Mouse (Mus musculus): ENCODE measurements around the gene Unc93b1. TPM values are rescaled to one million over a fixed set of nuclear protein-coding genes. Genes with fewer than 3 reads are reported as not detected.
A peak's percentile ranks its signal among the peaks of the same experiment; 100 is the strongest.
"Not testable (repeated sequence)": the region's sequence is repeated elsewhere in the genome, so short reads cannot be mapped to it uniquely, and the experiment has no call there.

The Unc93b1 gene
- polyA plus RNA-seq, 1 experiment: 44.9 TPM

DNA sequence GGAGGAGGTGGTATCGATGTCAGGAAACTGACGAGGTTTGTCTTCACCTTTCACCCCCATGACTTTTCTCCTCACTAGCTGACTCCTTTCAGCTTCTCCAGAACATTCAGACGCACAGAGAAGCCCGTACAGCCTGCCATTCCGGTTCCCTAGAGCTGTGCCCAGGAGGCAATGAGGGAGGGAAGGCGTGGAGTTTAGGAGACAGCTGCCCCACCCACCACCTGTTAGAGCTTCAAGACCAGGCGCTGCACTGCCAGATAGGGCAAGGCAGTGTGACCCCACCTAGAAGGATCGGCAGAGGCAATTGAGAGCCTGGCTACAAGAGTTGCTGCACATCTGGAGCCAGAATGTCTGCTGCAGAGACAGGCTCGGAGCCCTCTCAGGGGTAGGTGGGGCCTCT lies 37.2 kb downstream of the Unc93b1 start, which contains the start of gene Aldh3b2:
TSS of gene Aldh3b2 (plus strand) at position 100 of the 400 bp plus-strand sequence.
- H3K4me3 ChIP-seq (ENCODE audit: insufficient read depth, low read length): no peak within 1 kb of the TSS
- TF ChIP-seq POLR2A (IDR thresholded peaks at IDR 0.05; ENCODE audit: low read depth, low read length) (no peak), CTCF (IDR thresholded peaks at IDR 0.05; ENCODE audit: borderline replicate concordance, insufficient read depth, low read length) (no peak)
- no peaks in the 10 kb centered on the region for H3K4me1 ChIP-seq (ENCODE audit: control insufficient read depth, insufficient read depth, low read length)
- no peak within 1 kb of the TSS for H3K27ac ChIP-seq (ENCODE audit: insufficient read depth, low read length)

DNA sequence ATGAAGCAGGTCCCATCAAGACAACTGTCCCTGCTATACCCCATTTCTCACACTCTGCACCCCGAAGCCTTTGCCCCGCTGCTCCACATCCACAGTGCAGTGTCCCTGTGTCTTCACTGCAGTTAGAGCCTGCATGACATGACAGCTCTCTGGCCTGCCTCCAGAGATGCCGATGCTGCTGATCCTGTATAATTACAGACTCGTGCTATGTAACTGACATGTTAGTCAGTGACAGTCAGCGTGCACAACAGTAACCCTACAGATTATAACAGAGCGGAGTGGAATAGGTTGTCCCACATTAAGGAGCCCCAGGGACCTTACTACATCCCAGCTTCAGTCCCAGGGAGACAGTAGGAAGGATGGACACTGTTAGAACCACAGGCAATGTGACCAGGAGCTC lies 39.6 kb downstream of the Unc93b1 start:
- not testable (repeated sequence) for H3K4me1 ChIP-seq (ENCODE audit: control insufficient read depth, insufficient read depth, low read length); H3K4me3 ChIP-seq (ENCODE audit: insufficient read depth, low read length); H3K27ac ChIP-seq (ENCODE audit: insufficient read depth, low read length)

DNA sequence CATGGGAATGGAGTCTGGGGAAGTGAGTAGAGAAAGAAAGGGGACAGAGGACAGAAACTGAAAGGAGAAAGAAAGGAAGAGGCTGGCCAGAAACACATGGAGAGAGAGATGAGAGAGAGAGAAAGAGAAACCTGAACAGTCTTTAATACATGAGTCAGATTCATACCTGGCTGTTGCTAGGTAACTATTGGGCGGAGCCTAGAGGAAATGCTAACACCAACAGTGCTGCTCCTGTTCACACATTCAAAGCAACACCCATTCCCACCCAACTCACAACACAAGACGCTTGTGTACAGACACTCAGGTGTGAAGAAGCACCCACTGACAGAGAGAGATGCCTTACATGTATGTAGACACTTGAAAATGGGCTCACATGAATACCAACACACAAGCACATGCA lies 40.9 kb downstream of the Unc93b1 start:
- Histone ChIP-seq H3K27ac (ENCODE audit: insufficient read depth, low read length) (no peak overlapping the region), H3K4me3 (ENCODE audit: insufficient read depth, low read length) (no peak overlapping the region), H3K4me1 (ENCODE audit: control insufficient read depth, insufficient read depth, low read length) (no peaks in the 10 kb centered on the region)
- no peak for TF ChIP-seq POLR2A (IDR thresholded peaks at IDR 0.05; ENCODE audit: low read depth, low read length)
- no peak for TF ChIP-seq CTCF (IDR thresholded peaks at IDR 0.05; ENCODE audit: borderline replicate concordance, insufficient read depth, low read length)

DNA sequence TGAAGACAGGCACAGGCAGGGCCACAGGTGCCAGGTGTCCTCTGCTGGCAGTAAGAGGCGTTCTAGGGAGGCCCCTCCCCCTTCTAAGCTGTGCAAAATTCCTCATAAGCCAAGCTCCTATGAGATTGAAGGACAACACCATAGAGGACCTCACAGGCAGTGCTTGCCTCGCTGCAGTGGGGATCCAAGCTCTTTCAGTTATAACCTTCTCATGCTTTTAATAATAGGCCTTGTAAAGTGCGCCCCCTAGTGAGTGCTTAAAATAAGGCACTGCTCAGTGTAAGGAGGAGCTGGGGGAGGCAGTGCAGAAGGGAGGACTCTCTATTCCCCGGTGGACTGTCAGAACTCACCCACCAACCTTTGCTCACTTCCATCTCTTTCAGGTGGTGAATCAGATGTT lies 45.3 kb downstream of the Unc93b1 start:
- H3K4me3 ChIP-seq (ENCODE audit: insufficient read depth, low read length): no peak overlapping the region
- no peaks in the 10 kb centered on the region for H3K4me1 ChIP-seq (ENCODE audit: control insufficient read depth, insufficient read depth, low read length)
- TF ChIP-seq POLR2A (IDR thresholded peaks at IDR 0.05; ENCODE audit: low read depth, low read length): no peak
- TF ChIP-seq CTCF (IDR thresholded peaks at IDR 0.05; ENCODE audit: borderline replicate concordance, insufficient read depth, low read length): no peak; the same call in 1 of the 2 replicates
- no peak overlapping the region for H3K27ac ChIP-seq (ENCODE audit: insufficient read depth, low read length)

- Histone ChIP-seq H3K4me1 (ENCODE audit: control insufficient read depth, insufficient read depth, low read length) (no peaks in the 10 kb centered on the region), H3K4me3 (ENCODE audit: insufficient read depth, low read length) (no peak overlapping the region), H3K27ac (ENCODE audit: insufficient read depth, low read length) (no peak overlapping the region)
- no peak for TF ChIP-seq CTCF (IDR thresholded peaks at IDR 0.05; ENCODE audit: borderline replicate concordance, insufficient read depth, low read length)
- no peak for TF ChIP-seq POLR2A (IDR thresholded peaks at IDR 0.05; ENCODE audit: low read depth, low read length)
These were observed 45.9 kb downstream of the Unc93b1 start for GRCm38 (mm10) chr19:3980917-3981316.

- TF ChIP-seq CTCF (IDR thresholded peaks at IDR 0.05; ENCODE audit: borderline replicate concordance, insufficient read depth, low read length) (no peak), POLR2A (IDR thresholded peaks at IDR 0.05; ENCODE audit: low read depth, low read length) (no peak)
- no peak overlapping the region for H3K27ac ChIP-seq (ENCODE audit: insufficient read depth, low read length)
These were observed 48.7 kb downstream of the Unc93b1 start for GRCm38 (mm10) chr19:3983527-3984200.

DNA sequence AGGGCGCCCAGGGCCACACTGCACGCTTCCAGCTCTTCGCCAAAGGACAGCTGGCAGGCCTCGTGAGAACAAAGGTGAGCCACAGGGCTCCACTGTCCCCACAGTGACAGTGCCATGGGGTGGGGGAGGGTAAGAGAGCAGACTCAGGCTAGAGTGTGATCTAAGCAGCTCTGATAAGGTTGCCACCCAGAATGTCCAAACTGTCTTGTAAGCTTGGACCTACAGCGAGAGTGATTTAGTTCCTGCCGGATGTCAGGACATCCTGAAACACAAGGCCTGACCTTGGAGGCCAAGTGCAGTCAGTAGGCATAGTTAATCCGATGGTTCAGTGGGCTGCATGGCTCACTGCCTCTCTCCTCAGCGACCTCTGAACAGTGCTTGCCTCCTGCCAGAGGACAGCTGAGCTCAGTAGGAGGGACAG lies 50.3 kb downstream of the Unc93b1 start:
- no peak overlapping the region for H3K27ac ChIP-seq (ENCODE audit: insufficient read depth, low read length)

More at GRCm38 (mm10) chr19:3983527-3984200, 48.7 kb downstream of the Unc93b1 start:
- Histone ChIP-seq H3K4me3 (ENCODE audit: insufficient read depth, low read length) (no peak overlapping the region), H3K4me1 (ENCODE audit: control insufficient read depth, insufficient read depth, low read length) (peaks cover 5% of the 10 kb centered on the region; the same call in 1 of the 2 replicates)

DNA sequence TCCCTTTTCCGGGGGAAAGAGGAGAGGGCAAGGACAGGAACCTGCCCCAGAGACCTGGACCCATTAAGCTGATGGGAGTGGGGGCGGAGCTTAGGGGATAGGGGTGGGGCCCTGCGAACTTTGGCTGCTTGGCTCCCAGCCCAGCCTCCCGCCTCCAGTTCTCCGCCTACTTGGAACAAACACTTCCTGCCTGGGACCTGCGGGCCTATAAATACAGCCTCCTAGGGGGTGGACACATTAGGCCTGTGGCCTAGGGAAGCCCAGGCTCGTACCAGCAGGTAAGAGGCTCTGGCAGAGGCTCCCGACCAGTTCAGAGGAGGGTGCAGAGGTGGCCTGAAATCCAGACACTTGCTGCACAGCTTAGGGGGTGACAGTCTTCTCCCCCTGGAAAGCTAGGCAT lies 51.3 kb downstream of the Unc93b1 start, which contains the start of gene Acy3:
TSS of gene Acy3 (plus strand) at position 237 of the 400 bp plus-strand sequence.
- Histone ChIP-seq H3K27ac (ENCODE audit: insufficient read depth, low read length) (no peak within 1 kb of the TSS), H3K4me3 (ENCODE audit: insufficient read depth, low read length) (no peak within 1 kb of the TSS)
- peak; percentile 75 for TF ChIP-seq POLR2A (IDR thresholded peaks at IDR 0.05; ENCODE audit: low read depth, low read length)
- TF ChIP-seq CTCF (IDR thresholded peaks at IDR 0.05; ENCODE audit: borderline replicate concordance, insufficient read depth, low read length): no peak

More for the DNA sequence above, 50.3 kb downstream of the Unc93b1 start:
- TF ChIP-seq POLR2A (IDR thresholded peaks at IDR 0.05; ENCODE audit: low read depth, low read length): no peak
- no peak for TF ChIP-seq CTCF (IDR thresholded peaks at IDR 0.05; ENCODE audit: borderline replicate concordance, insufficient read depth, low read length)
- Histone ChIP-seq H3K4me3 (ENCODE audit: insufficient read depth, low read length) (no peak overlapping the region), H3K4me1 (ENCODE audit: control insufficient read depth, insufficient read depth, low read length) (peaks cover 5% of the 10 kb centered on the region; the same call in 1 of the 2 replicates)

DNA sequence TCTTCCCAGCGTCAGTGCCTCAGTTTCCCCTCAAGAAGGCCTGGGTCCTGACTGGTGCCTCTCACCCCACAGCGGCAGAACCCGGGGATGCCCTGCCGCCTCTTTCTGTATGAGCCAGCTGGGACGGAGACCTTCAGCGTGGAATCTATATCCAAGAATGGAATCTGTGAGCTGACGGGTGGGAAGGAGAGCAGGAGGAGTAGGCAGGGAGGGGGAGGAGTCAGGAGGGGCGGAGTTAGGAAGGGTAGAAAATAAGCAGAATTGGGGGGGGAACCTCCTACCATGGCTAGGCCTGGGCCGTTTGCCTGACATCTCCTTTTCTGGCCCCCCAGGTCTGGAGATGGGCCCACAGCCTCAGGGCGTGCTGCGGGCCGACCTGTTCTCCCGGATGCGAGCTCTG lies 53.1 kb downstream of the Unc93b1 start:
- H3K4me3 ChIP-seq (ENCODE audit: insufficient read depth, low read length): no peak overlapping the region
- peaks cover 5% of the 10 kb centered on the region; the same call in 1 of the 2 replicates for H3K4me1 ChIP-seq (ENCODE audit: control insufficient read depth, insufficient read depth, low read length)
- TF ChIP-seq POLR2A (IDR thresholded peaks at IDR 0.05; ENCODE audit: low read depth, low read length): no peak
- TF ChIP-seq CTCF (IDR thresholded peaks at IDR 0.05; ENCODE audit: borderline replicate concordance, insufficient read depth, low read length): no peak
- H3K27ac ChIP-seq (ENCODE audit: insufficient read depth, low read length): no peak overlapping the region

More for the DNA sequence above, 51.3 kb downstream of the Unc93b1 start, which contains the start of gene Acy3:
- peaks cover 5% of the 10 kb centered on the region; the same call in 1 of the 2 replicates for H3K4me1 ChIP-seq (ENCODE audit: control insufficient read depth, insufficient read depth, low read length)

DNA sequence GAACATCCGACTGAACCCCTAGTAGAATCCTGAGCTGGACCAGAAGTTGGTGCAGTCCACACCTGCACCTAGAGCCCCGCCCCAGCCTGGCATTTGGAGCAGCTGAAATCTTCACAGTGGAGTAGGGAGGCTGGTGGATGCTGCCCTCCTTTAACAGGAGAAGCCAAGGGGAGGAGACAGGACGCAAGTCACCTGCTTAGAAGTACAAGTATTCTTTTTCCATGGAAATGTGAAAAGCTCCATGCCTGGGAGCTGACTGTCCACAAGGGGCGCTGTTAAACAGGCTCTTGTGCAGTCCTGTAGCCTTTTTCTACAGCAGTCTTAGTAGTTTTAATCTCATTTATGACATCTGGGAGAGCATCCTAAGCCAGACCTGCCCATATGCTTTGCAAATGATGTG lies 53.8 kb downstream of the Unc93b1 start:
- H3K4me1 ChIP-seq (ENCODE audit: control insufficient read depth, insufficient read depth, low read length): peaks cover 5% of the 10 kb centered on the region; the same call in 1 of the 2 replicates
- no peak overlapping the region for H3K4me3 ChIP-seq (ENCODE audit: insufficient read depth, low read length)
- TF ChIP-seq CTCF (IDR thresholded peaks at IDR 0.05; ENCODE audit: borderline replicate concordance, insufficient read depth, low read length): no peak
- TF ChIP-seq POLR2A (IDR thresholded peaks at IDR 0.05; ENCODE audit: low read depth, low read length): no peak
- no peak overlapping the region for H3K27ac ChIP-seq (ENCODE audit: insufficient read depth, low read length)
